Mouse (Mus musculus) adrenal gland, adult 18-20 months (tissue): ENCODE measurements around the gene Tead3. TPM values are rescaled to one million over a fixed set of nuclear protein-coding genes. Genes with fewer than 3 reads are reported as not detected.
"Not testable (repeated sequence)": the region's sequence is repeated elsewhere in the genome, so short reads cannot be mapped to it uniquely, and the experiment has no call there.

ENCODE experiments used
- DNase-seq, 2 experiments: peaks; one replicate each; pipeline ENCODE4 v3.0.0; 2021 to 2022; ENCODE audit warnings: low spot score in 2 of 2
- total RNA-seq, 2 experiments: library from RNA; stranded (reverse); gene quantifications; 1 replicate in 1 of 2; 2 replicates in 1 of 2; pipeline ENCODE4 v1.2.3; 2021

Tead3 gene
- total RNA-seq, 2 experiments from 2014 or later: 7.4 to 8.5 TPM

- DNase-seq: no peak
Measured at GRCm38 (mm10) chr17:28360531-28361277, 10.1 kb upstream of the Tead3 start.

- not testable (repeated sequence) for DNase-seq
Measured at GRCm38 (mm10) chr17:28358576-28359261, 8.1 kb upstream of the Tead3 start.

- no peak for DNase-seq
Measured at GRCm38 (mm10) chr17:28355871-28356270, 5.3 kb upstream of the Tead3 start.

GRCm38 (mm10) chr17:28352018-28352417 is 1.4 kb upstream of the Tead3 start:
- no peak for DNase-seq

GRCm38 (mm10) chr17:28351353-28351890 is 805 bp upstream of the Tead3 start:
- no peak for DNase-seq

- DNase-seq: peak; percentile 50 to 57
Measured at GRCm38 (mm10) chr17:28349901-28350465, 634 bp downstream of the Tead3 start.

GRCm38 (mm10) chr17:28349264-28349880 is 1.2 kb downstream of the Tead3 start:
- DNase-seq: no peak

GRCm38 (mm10) chr17:28348211-28348610 is 2.4 kb downstream of the Tead3 start:
- DNase-seq: no peak

GRCm38 (mm10) chr17:28347327-28347726 is 3.3 kb downstream of the Tead3 start:
- no peak for DNase-seq

- no peak for DNase-seq
Measured at GRCm38 (mm10) chr17:28345882-28346281, 4.7 kb downstream of the Tead3 start.

- no peak for DNase-seq
Measured at GRCm38 (mm10) chr17:28345271-28345721, 5.3 kb downstream of the Tead3 start.

GRCm38 (mm10) chr17:28344670-28345069 is 5.9 kb downstream of the Tead3 start:
- DNase-seq: no peak

- no peak for DNase-seq
Measured at GRCm38 (mm10) chr17:28344050-28344607, 6.5 kb downstream of the Tead3 start.

GRCm38 (mm10) chr17:28341091-28341490 is 9.5 kb downstream of the Tead3 start:
- DNase-seq: peak; percentile 62 to 75

GRCm38 (mm10) chr17:28340578-28340977 is 10.0 kb downstream of the Tead3 start:
- DNase-seq: no peak

GRCm38 (mm10) chr17:28337547-28337946 is 13.1 kb downstream of the Tead3 start:
- no peak for DNase-seq

- DNase-seq: no peak
Measured at GRCm38 (mm10) chr17:28335267-28335666, 15.3 kb downstream of the Tead3 start.

GRCm38 (mm10) chr17:28332915-28333546 is 17.6 kb downstream of the Tead3 start:
- DNase-seq: no peak

GRCm38 (mm10) chr17:28332113-28332914 is 18.3 kb downstream of the Tead3 start:
- no peak for DNase-seq
